Mouse (Mus musculus) MEL (cell line): ENCODE measurements around the gene Kidins220. TPM values are rescaled to one million over a fixed set of nuclear protein-coding genes. Genes with fewer than 3 reads are reported as not detected.

Experiments
- DNase-seq: peaks from one replicate; pipeline ENCODE4 v3.0.0; 2011; ENCODE audit warnings: low read depth, low spot score
- H3K27ac ChIP-seq: 2 replicates; pipeline ENCODE4 v1.5.1; 2012; ENCODE audit warnings: low read depth, mild to moderate bottlenecking, control low read depth, low read length, moderate library complexity; ENCODE audit not compliant: control insufficient read depth
- H3K27me3 ChIP-seq, 2 experiments: fragments of 150-350 bp in 1 of 2; sonication (generic) in 1 of 2; 2 replicates each; pipeline ENCODE4 v1.6.1; 2012; ENCODE audit warnings: low read length in 2 of 2, mild to moderate bottlenecking in 2 of 2, improper control_type of control experiment in 1 of 2, moderate library complexity in 1 of 2; ENCODE audit not compliant: insufficient read depth in 2 of 2, control insufficient read depth in 1 of 2
- H3K36me3 ChIP-seq, 2 experiments: 2 replicates each; pipeline ENCODE4 v1.6.1; 2012 to 2014; ENCODE audit warnings: low read length in 2 of 2, improper control_type of control experiment in 1 of 2, inconsistent platforms in 1 of 2, mild to moderate bottlenecking in 1 of 2; ENCODE audit not compliant: insufficient read depth in 2 of 2, control insufficient read depth in 1 of 2
- H3K4me1 ChIP-seq, 2 experiments: fragments of 150-350 bp in 1 of 2; sonication (generic) in 1 of 2; 2 replicates each; pipeline ENCODE4 v1.6.1; 2012; ENCODE audit warnings: low read length in 2 of 2, improper control_type of control experiment in 1 of 2, mild to moderate bottlenecking in 1 of 2; ENCODE audit not compliant: insufficient read depth in 2 of 2, control insufficient read depth in 1 of 2
- H3K4me3 ChIP-seq, 2 experiments: fragments of 150-350 bp in 1 of 2; sonication (generic) in 1 of 2; 2 replicates each; pipeline ENCODE4 v1.5.1; 2012; ENCODE audit warnings: low read depth in 2 of 2, low read length in 2 of 2, mild to moderate bottlenecking in 2 of 2, moderate library complexity in 2 of 2, control low read depth in 1 of 2, improper control_type of control experiment in 1 of 2; ENCODE audit not compliant: control insufficient read depth in 1 of 2, insufficient read depth in 1 of 2
- H3K79me2 ChIP-seq: 2 replicates; pipeline ENCODE4 v1.6.1; 2012; ENCODE audit warnings: mild to moderate bottlenecking, low read length, moderate library complexity; ENCODE audit not compliant: control insufficient read depth, poor library complexity, insufficient read depth
- H3K9ac ChIP-seq: 2 replicates; pipeline ENCODE4 v1.6.1; 2012; ENCODE audit warnings: low read depth, mild to moderate bottlenecking, control low read depth, low read length, moderate library complexity; ENCODE audit not compliant: control insufficient read depth, poor library complexity, severe bottlenecking
- H3K9me3 ChIP-seq: fragments of 150-350 bp; sonication (generic); replicated peaks from 2 replicates; pipeline ENCODE4 v1.6.1; 2012; ENCODE audit warnings: mild to moderate bottlenecking, low read length, improper control_type of control experiment, moderate library complexity; ENCODE audit not compliant: insufficient read depth
- CHD1 ChIP-seq: IDR thresholded peaks from 2 replicates; pipeline ENCODE4 v1.6.1; 2012; ENCODE audit warnings: low read depth, mild to moderate bottlenecking, inconsistent platforms, low read length, improper control_type of control experiment
- CHD2 ChIP-seq: IDR thresholded peaks from 2 replicates; pipeline ENCODE4 v1.6.1; 2011; ENCODE audit warnings: low read length, improper control_type of control experiment
- CTCF ChIP-seq, 3 experiments: IDR thresholded peaks in 2 of 3; conservative IDR thresholded peaks in 1 of 3; 2 replicates each; pipeline ENCODE4 v1.5.1; 2011 to 2012; ENCODE audit warnings: low read length in 3 of 3, low read depth in 2 of 3, mild to moderate bottlenecking in 2 of 3, improper control_type of control experiment in 1 of 3, inconsistent platforms in 1 of 3, mixed read lengths in 1 of 3, moderate library complexity in 1 of 3; ENCODE audit not compliant: control insufficient read depth in 1 of 3, insufficient read depth in 1 of 3, poor library complexity in 1 of 3, severe bottlenecking in 1 of 3
- E2F4 ChIP-seq: IDR thresholded peaks from 2 replicates; pipeline ENCODE4 v1.6.1; 2011; ENCODE audit warnings: low read depth, low read length, improper control_type of control experiment, borderline replicate concordance
- ELF1 ChIP-seq: IDR thresholded peaks from 2 replicates; pipeline ENCODE4 v1.6.1; 2014; ENCODE audit warnings: low read depth, mild to moderate bottlenecking, inconsistent platforms, low read length, improper control_type of control experiment, moderate library complexity
- EP300 ChIP-seq, 2 experiments: IDR thresholded peaks; 2 replicates each; pipeline ENCODE4 v1.6.1; 2011; ENCODE audit warnings: improper control_type of control experiment in 2 of 2, low read length in 2 of 2, low read depth in 1 of 2, mild to moderate bottlenecking in 1 of 2
- HCFC1 ChIP-seq: IDR thresholded peaks from 2 replicates; pipeline ENCODE4 v1.6.1; 2012; ENCODE audit warnings: low read depth, mild to moderate bottlenecking, inconsistent platforms, low read length, improper control_type of control experiment, moderate library complexity
- JUND ChIP-seq: IDR thresholded peaks from 2 replicates; pipeline ENCODE4 v1.6.1; 2011; ENCODE audit warnings: low read depth, mild to moderate bottlenecking, improper control_type of control experiment, low read length
- MAFK ChIP-seq: IDR thresholded peaks from 2 replicates; pipeline ENCODE4 v1.6.1; 2011; ENCODE audit warnings: low read depth, mild to moderate bottlenecking, low read length, improper control_type of control experiment, borderline replicate concordance
- MAZ ChIP-seq: IDR thresholded peaks from 2 replicates; pipeline ENCODE4 v1.6.1; 2012; ENCODE audit warnings: low read depth, mild to moderate bottlenecking, inconsistent platforms, low read length, improper control_type of control experiment
- MXI1 ChIP-seq: IDR thresholded peaks from 2 replicates; pipeline ENCODE4 v1.6.1; 2011; ENCODE audit warnings: mild to moderate bottlenecking, low read depth, low read length, improper control_type of control experiment
- POLR2AphosphoS2 ChIP-seq: IDR thresholded peaks from 2 replicates; pipeline ENCODE4 v1.6.1; 2011; ENCODE audit warnings: low read length, improper control_type of control experiment
- POLR2AphosphoS5 ChIP-seq: IDR thresholded peaks from 2 replicates; pipeline ENCODE4 v1.6.1; 2012; ENCODE audit warnings: low read depth, borderline replicate concordance, mild to moderate bottlenecking, inconsistent platforms, low read length, moderate library complexity, mixed read lengths
- RAD21 ChIP-seq: IDR thresholded peaks from 2 replicates; pipeline ENCODE4 v1.6.1; 2011; ENCODE audit warnings: mild to moderate bottlenecking, low read depth, low read length, improper control_type of control experiment
- SIN3A ChIP-seq: IDR thresholded peaks from 2 replicates; pipeline ENCODE4 v1.6.1; 2012; ENCODE audit warnings: low read length, improper control_type of control experiment, inconsistent platforms
- UBTF ChIP-seq: IDR thresholded peaks from 2 replicates; pipeline ENCODE4 v1.6.1; 2012; ENCODE audit warnings: low read depth, mild to moderate bottlenecking, inconsistent platforms, low read length, improper control_type of control experiment, moderate library complexity, borderline replicate concordance; ENCODE audit not compliant: insufficient read depth
- USF2 ChIP-seq, 2 experiments: IDR thresholded peaks; 2 replicates each; pipeline ENCODE4 v1.6.1; 2011 to 2012; ENCODE audit warnings: improper control_type of control experiment in 2 of 2, low read length in 2 of 2, borderline replicate concordance in 1 of 2, inconsistent platforms in 1 of 2, low read depth in 1 of 2, mild to moderate bottlenecking in 1 of 2; ENCODE audit not compliant: insufficient read depth in 1 of 2
- ZMIZ1 ChIP-seq: IDR thresholded peaks from 2 replicates; pipeline ENCODE4 v1.6.1; 2012; ENCODE audit warnings: low read depth, mild to moderate bottlenecking, inconsistent platforms, low read length, improper control_type of control experiment, moderate library complexity
- polyA plus RNA-seq, 2 experiments: library from polyadenylated mRNA; stranded (reverse) in 1 of 2; unstranded in 1 of 2; fragments of >175 nt in 1 of 2; fragments of >200 nt in 1 of 2; gene quantifications; 2 replicates each; pipeline versions ENCODE4 v1.2.1 to v1.2.4; 2012; ENCODE audit warnings: low replicate concordance in 2 of 2, low read depth in 1 of 2; ENCODE audit not compliant: insufficient read length in 2 of 2, insufficient read depth in 1 of 2, missing spikeins in 1 of 2
- total RNA-seq: library from RNA; depleted of rRNA; stranded (reverse); fragments of 300-350 nt; gene quantifications from 2 replicates; pipeline ENCODE4 v1.2.3, GENCODE M21; 2012; rRNA removed

Kidins220 gene
- total and polyA plus RNA-seq, 3 experiments: 26.2 to 124 (median 29.2) TPM

DNA sequence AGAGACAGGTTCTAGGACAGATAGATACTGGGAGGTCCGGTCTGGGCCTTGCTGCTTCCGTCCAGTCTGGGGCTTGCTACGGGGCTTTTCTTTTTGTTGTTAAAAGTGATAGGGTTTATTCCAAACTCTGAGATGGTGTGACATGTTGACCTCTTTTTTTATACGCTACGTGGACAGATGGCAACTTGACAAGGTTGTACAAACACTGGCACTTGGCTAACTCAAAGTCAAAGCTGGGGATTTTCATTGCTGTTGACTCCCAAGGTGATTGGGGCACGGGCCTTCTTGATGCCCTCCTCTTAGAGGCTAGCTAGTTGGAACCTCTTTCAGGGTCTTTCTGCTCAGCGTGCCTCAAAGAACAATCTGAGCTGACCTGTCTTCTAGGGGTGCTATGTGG, 136.0 kb downstream of the Kidins220 start:
- H3K9ac ChIP-seq: no peak overlapping the region
- H3K36me3 ChIP-seq: no peaks in the 10 kb centered on the region
- H3K27ac ChIP-seq: no peak overlapping the region
- H3K4me3 ChIP-seq: no peak overlapping the region
- no peaks in the 10 kb centered on the region for H3K79me2 ChIP-seq
- peaks cover 3 to 4% of the 10 kb centered on the region in 2 experiments for H3K27me3 ChIP-seq
- H3K9me3 ChIP-seq: no peaks in the 10 kb centered on the region
- H3K4me1 ChIP-seq: no peaks in the 10 kb centered on the region
- TF ChIP-seq HCFC1: no peak
- no peak for TF ChIP-seq ZMIZ1
- no peak for TF ChIP-seq EP300 (IDR thresholded peaks at IDR 0.05; ENCODE audit: low read depth in 1 of 2, low read length in 2 of 2)
- TF ChIP-seq JUND: no peak
- TF ChIP-seq MAZ: no peak
- TF ChIP-seq RAD21: no peak
- no peak for TF ChIP-seq E2F4
- TF ChIP-seq USF2 (IDR thresholded peaks at IDR 0.05; ENCODE audit: borderline replicate concordance in 1 of 2, insufficient read depth in 1 of 2, low read depth in 1 of 2, low read length in 2 of 2): no peak
- TF ChIP-seq MAFK: no peak
- TF ChIP-seq CTCF (IDR thresholded peaks at IDR 0.05 in 2 of 3, conservative IDR thresholded peaks at IDR 0.05 in 1 of 3; ENCODE audit: control insufficient read depth in 1 of 3, insufficient read depth in 1 of 3, low read depth in 2 of 3, low read length in 3 of 3, poor library complexity in 1 of 3, severe bottlenecking in 1 of 3): no peak
- no peak for TF ChIP-seq POLR2AphosphoS2
- no peak for TF ChIP-seq MXI1
- no peak for TF ChIP-seq UBTF
- TF ChIP-seq ELF1: no peak
- no peak for TF ChIP-seq POLR2AphosphoS5
- TF ChIP-seq CHD2: no peak
- TF ChIP-seq CHD1: no peak
- no peak for TF ChIP-seq SIN3A
- DNase-seq: no peak

Other genes with a start within 250 kb of the Kidins220 start
- gene Mboat2, start 144.0 kb upstream of the Kidins220 start, total RNA-seq: 13.5 and 14.4 TPM in 2 replicates
- gene Mboat2, start 144.0 kb upstream of the Kidins220 start, polyA plus RNA-seq: 10 to 100 TPM in 1 of 2 experiments, not detected in 1; 13.5 TPM
- gene Id2, start 122.2 kb downstream of the Kidins220 start, total RNA-seq: 9.1 and 10.4 TPM in 2 replicates
- gene Id2, start 122.2 kb downstream of the Kidins220 start, polyA plus RNA-seq: 1 to 10 TPM in 1 of 2 experiments, not detected in 1; 5.8 TPM